Mouse (Mus musculus) C2C12 (cell line): ENCODE data around the gene G0s2.

Source experiments
- FOSL1 ChIP-seq: IDR thresholded peaks from one replicate; pipeline ENCODE4 v1.8.0; 2011; ENCODE audit warnings: mild to moderate bottlenecking, low read length; ENCODE audit not compliant: poor library complexity, insufficient read depth, severe bottlenecking
- MYOG ChIP-seq: IDR thresholded peaks from one replicate; pipeline ENCODE4 v1.6.1; 2011; ENCODE audit not compliant: control insufficient read depth, insufficient read length; ENCODE audit errors: extremely low read depth

GRCm38 (mm10) chr1:193320398-193320797 is 47.4 kb upstream of the G0s2 start:
- TF ChIP-seq MYOG: no peak
- no peak for TF ChIP-seq FOSL1
